Mouse (Mus musculus) thymus, adult 2 months (tissue): Measurements from ENCODE around the gene Prdm5. TPM values are rescaled to one million over a fixed set of nuclear protein-coding genes. Genes with fewer than 3 reads are reported as not detected.

Experiments used
- DNase-seq: peaks from one replicate; pipeline ENCODE4 v3.0.0; 2021
- H3K27ac ChIP-seq: fragments of 200-500 bp; 2 replicates; pipeline ENCODE4 v1.5.1; 2012; ENCODE audit warnings: low read length, control low read depth; ENCODE audit not compliant: control insufficient read depth, insufficient read depth
- H3K27me3 ChIP-seq: fragments of 200-500 bp; 2 replicates; pipeline ENCODE4 v1.6.1; 2012; ENCODE audit warnings: mild to moderate bottlenecking, low read length, moderate library complexity, mixed read lengths; ENCODE audit not compliant: control insufficient read depth, insufficient read depth
- H3K36me3 ChIP-seq: fragments of 200-500 bp; 2 replicates; pipeline ENCODE4 v1.6.1; 2012; ENCODE audit warnings: mild to moderate bottlenecking, low read length, moderate library complexity; ENCODE audit not compliant: control insufficient read depth, insufficient read depth
- H3K4me1 ChIP-seq: fragments of 200-500 bp; replicated peaks from 2 replicates; pipeline ENCODE4 v1.6.1; 2012; ENCODE audit warnings: low read length; ENCODE audit not compliant: control insufficient read depth, insufficient read depth
- H3K4me3 ChIP-seq: fragments of 200-500 bp; 2 replicates; pipeline ENCODE4 v1.5.1; 2012; ENCODE audit warnings: mild to moderate bottlenecking, low read length, control low read depth, moderate library complexity; ENCODE audit not compliant: control insufficient read depth, insufficient read depth
- CTCF ChIP-seq: fragments of 200-500 bp; IDR thresholded peaks from 2 replicates; pipeline ENCODE4 v1.5.1; 2012; ENCODE audit warnings: mild to moderate bottlenecking, control low read depth, low read length, moderate library complexity, borderline replicate concordance; ENCODE audit not compliant: control insufficient read depth, poor library complexity, insufficient read depth; ENCODE audit errors: extremely low read depth
- POLR2A ChIP-seq: fragments of 200-500 bp; IDR thresholded peaks from 2 replicates; pipeline ENCODE4 v1.6.1; 2012; ENCODE audit warnings: mild to moderate bottlenecking, low read length, control low read depth, moderate library complexity; ENCODE audit not compliant: control insufficient read depth, poor library complexity, insufficient read depth; ENCODE audit errors: extremely low read depth
- WGBS: fragments of 180-500 bp; shearing (Covaris S2); methylation state at CpG from one replicate; pipeline ENCODE4 v1.1.7; 2018; 5-methylcytosine and 5-hydroxymethylcytosine counted together
- polyA plus RNA-seq: library from polyadenylated mRNA; depleted of rRNA; stranded (reverse); fragments of >200 nt; gene quantifications from 2 replicates; pipeline ENCODE4 v1.2.3, GENCODE M21; 2012; rRNA removed

The Prdm5 gene
- 0.85 and 0.97 TPM in 2 replicates for polyA plus RNA-seq

DNA sequence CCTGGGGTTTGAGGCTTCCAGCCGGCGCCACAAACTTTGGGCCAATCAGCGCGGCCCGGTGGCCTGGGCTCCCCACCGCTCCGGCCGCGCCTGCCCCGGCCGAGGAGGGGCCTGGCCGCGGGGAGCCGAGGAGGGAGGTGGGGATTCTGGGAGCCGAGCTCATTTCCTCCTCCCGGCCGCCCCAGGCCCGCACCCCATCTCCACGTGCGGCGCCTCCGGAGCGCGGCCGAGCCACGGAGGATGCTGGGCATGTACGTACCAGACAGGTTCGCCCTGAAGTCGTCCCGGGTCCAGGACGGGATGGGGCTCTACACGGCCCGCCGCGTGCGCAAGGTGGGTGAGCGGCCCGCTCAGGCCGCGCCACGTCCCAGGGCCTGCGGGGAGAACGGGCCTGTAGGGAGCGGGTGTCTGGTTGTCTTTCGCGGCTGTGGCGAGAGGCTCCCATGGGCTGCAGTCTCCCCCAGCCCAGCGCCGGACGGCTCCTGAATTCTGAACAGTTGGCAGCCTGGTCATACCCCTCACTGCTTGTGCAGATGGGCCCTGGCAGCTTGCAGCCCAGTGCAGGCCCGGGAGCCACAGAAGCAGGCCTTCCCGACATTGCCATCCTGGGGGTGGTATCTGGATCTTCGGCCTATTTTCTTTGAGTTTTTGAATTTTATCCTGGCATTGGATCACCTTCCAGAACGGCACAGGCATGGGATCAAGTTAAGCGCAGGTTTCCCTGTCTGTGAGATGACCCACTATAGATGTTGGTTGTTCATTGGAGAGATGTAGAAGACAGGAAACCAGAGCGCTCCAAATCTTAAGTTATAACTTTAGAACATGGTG lies at the start of gene Prdm5:
Gene Prdm5 (plus strand): TSS at position 128 of the 828 bp plus-strand sequence.
- H3K4me1 ChIP-seq = peaks cover 4% of the 10 kb centered on the region
- H3K4me3 ChIP-seq = peak within 1 kb of the TSS; percentile 35
- no peaks in the 10 kb centered on the region for H3K36me3 ChIP-seq
- 7% methylated on average over 56 of the region's 56 CpGs for WGBS
- DNase-seq = peak; percentile 14
- TF ChIP-seq POLR2A = no peak
- no peaks in the 10 kb centered on the region for H3K27me3 ChIP-seq
- H3K27ac ChIP-seq = no peak within 1 kb of the TSS

DNA sequence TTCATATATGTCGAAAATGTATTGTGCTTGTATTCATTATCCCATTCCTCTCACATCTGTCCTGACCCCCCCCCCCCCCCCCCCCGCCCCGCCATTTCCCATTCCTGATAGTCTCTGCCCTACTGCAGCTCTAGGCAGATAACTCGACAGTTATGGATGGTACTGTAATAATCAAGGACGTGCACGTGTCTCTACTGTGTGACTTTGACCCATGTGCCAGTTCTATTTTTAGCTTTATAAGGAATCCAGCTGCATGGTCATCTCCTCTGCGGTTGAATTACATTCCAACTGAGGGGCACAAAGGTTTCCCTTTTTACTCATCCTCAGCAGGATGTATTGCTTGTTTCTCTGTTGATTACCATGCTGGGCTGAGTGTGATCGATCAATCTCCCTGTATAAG lies 39.3 kb upstream of the Prdm5 start:
- no peaks in the 10 kb centered on the region for H3K36me3 ChIP-seq
- 84% methylated on average over 8 of the region's 8 CpGs for WGBS
- no peak overlapping the region for H3K4me3 ChIP-seq
- no peak for DNase-seq
- H3K4me1 ChIP-seq = no peaks in the 10 kb centered on the region
- no peaks in the 10 kb centered on the region for H3K27me3 ChIP-seq
- H3K27ac ChIP-seq = no peak overlapping the region
- TF ChIP-seq POLR2A (no peak), CTCF (no peak)

DNA sequence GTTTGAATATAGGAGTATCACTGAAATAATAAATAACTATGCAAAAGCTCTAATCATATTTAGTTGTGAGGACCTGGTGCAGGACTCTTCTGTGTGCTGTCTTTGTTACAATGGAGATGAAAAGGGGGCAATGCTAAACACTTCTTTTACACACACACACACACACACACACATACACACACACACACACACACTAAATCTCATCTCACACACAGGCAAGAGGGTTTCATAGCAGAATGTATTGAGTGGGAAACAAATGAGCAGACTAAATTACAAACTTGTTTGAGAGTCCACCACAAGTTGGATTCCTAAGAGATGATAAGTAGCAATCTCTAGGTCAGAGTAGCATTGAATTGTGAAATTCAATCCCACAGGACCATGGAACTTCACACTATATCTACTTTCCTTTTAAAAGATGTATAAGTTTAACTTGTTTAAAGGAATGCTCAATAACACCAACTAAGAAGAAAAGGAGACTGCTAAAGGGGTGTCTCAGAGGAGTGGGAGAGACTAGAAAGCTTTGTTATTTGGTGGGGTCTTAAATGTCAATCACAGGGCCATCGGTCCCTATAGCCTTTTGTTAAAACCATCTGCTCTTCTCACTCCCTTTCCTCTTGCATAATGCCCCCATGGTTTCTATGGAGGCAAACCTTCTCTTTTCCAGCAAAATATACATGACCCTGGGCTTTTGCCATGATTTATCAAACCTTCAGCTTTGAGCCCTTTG lies 35.5 kb upstream of the Prdm5 start:
- no peak for TF ChIP-seq CTCF
- TF ChIP-seq POLR2A = no peak
- Histone ChIP-seq H3K27me3 (no peaks in the 10 kb centered on the region), H3K4me1 (no peaks in the 10 kb centered on the region), H3K36me3 (no peaks in the 10 kb centered on the region), H3K27ac (no peak overlapping the region), H3K4me3 (no peak overlapping the region)
- 95% methylated on average over 1 of the region's 1 CpGs for WGBS
- no peak for DNase-seq

DNA sequence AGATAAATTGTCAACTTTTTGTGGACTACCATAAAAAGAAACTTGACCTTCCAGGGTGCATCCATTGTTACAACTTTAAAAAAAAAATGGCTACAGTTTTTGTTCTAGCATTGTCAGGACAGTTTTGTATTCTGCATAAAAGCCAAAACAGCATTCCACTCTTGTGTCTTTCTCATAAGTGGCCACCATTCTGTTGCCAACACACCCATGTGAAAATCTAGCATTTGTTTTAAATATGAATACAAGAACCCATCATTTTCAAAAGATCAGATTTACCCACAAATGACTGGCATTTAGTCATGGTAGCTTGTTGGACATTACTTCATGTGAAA lies 35.0 kb upstream of the Prdm5 start:
- no peak for DNase-seq
- TF ChIP-seq CTCF = no peak
- no peak for TF ChIP-seq POLR2A
- Histone ChIP-seq H3K36me3 (no peaks in the 10 kb centered on the region), H3K27ac (no peak overlapping the region), H3K4me1 (no peaks in the 10 kb centered on the region), H3K27me3 (no peaks in the 10 kb centered on the region), H3K4me3 (no peak overlapping the region)

DNA sequence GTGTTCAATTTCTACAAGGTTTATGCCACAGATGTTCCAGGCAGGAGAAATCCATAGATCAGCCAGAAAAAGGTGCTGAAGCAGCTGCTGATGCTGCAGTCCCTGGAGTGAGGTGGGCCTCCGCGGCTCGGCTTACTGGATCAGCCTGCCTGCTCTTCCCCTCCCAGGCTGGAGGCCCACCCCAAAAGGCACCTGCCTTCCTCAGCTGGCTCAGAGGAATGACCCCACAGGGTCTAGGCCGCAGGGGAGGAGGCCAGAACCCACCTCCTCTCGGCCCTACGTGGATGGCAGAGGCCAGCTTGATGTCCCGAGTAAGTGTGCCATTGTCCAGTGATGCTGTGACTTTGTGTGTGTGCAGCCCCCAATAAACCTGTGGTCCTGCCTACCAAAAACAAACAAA lies 20.6 kb upstream of the Prdm5 start:
- DNase-seq = no peak
- TF ChIP-seq CTCF (no peak), POLR2A (no peak)
- Histone ChIP-seq H3K36me3 (no peaks in the 10 kb centered on the region), H3K4me1 (no peaks in the 10 kb centered on the region), H3K4me3 (no peak overlapping the region), H3K27ac (no peak overlapping the region), H3K27me3 (no peaks in the 10 kb centered on the region)
- WGBS = 96% methylated on average over 7 of the region's 7 CpGs

DNA sequence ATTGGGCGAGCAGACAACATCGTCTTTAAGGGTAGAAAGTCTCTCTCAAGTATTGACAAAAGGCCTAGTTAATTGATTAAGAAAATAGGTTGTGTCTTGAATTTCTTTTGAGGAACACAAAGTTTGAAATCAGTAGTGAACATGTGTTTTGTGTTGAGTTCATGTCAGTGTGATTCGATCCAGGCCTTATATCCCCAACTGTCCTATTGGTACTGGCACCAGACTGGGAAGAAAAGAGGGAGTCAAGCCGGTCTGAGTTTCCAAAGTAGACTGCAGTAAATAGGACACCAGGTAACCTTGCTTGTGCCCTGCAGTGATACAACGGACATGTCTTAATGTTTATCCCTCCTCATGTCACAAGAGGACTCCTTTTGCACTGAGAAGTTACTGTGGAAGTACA lies 19.6 kb upstream of the Prdm5 start:
- TF ChIP-seq POLR2A (no peak), CTCF (no peak)
- WGBS = 97% methylated on average over 5 of the region's 5 CpGs

DNA sequence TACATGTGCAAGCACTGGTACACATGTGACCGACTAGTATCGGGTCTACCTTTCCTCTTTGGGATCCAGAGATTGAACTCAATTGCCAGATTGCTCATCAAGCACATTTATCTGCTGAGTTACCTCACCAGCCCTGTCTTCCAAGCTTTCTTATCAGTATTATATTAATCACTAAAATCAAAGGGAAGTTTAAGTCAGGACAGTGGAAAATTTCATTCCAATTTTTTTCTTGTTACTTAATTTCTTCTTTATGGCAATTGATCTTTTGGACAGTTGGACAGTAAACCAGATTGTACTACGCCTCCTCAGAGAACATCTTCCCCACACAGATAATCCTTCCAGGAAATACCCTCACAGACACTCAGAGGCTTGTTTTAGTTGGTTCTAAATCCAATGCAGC lies 18.7 kb upstream of the Prdm5 start:
- no peaks in the 10 kb centered on the region for H3K4me1 ChIP-seq
- no peak overlapping the region for H3K27ac ChIP-seq
- 96% methylated on average over 3 of the region's 3 CpGs for WGBS
- no peak overlapping the region for H3K4me3 ChIP-seq
- H3K36me3 ChIP-seq = no peaks in the 10 kb centered on the region
- TF ChIP-seq CTCF (no peak), POLR2A (no peak)
- DNase-seq = no peak
- no peaks in the 10 kb centered on the region for H3K27me3 ChIP-seq

More for the DNA sequence above, 19.6 kb upstream of the Prdm5 start:
- no peak overlapping the region for H3K27ac ChIP-seq
- H3K4me3 ChIP-seq = no peak overlapping the region
- no peaks in the 10 kb centered on the region for H3K4me1 ChIP-seq
- no peaks in the 10 kb centered on the region for H3K36me3 ChIP-seq
- no peak for DNase-seq
- no peaks in the 10 kb centered on the region for H3K27me3 ChIP-seq
